Mouse (Mus musculus): ENCODE results near the gene Olfr493.

The Olfr493 gene

GRCm38 (mm10) chr7:108346879-108347278 is at the start of gene Olfr493:
Gene Olfr493 (minus strand): TSS chr7:108346979.
- DNase-seq (ENCODE audit: extremely low spot score, low spot score) = no peak

- DNase-seq (ENCODE audit: extremely low spot score, low spot score) = no peak
Observed at GRCm38 (mm10) chr7:108392867-108393266, 46.1 kb upstream of the Olfr493 start, which contains the start of gene Olfr495. Gene Olfr495 (plus strand): TSS chr7:108393167.

- no peak for DNase-seq (ENCODE audit: extremely low spot score, low spot score)
Observed at GRCm38 (mm10) chr7:108365035-108365434, 18.3 kb upstream of the Olfr493 start, which contains the start of gene Olfr494. Gene Olfr494 (plus strand): TSS chr7:108365335.

GRCm38 (mm10) chr7:108323574-108323973 is 23.2 kb downstream of the Olfr493 start, which contains the start of gene Olfr492:
Gene Olfr492 (minus strand): TSS chr7:108323674.
- DNase-seq (ENCODE audit: extremely low spot score, low spot score) = no peak

- no peak for DNase-seq (ENCODE audit: extremely low spot score, low spot score)
Observed at GRCm38 (mm10) chr7:108313151-108313550, 33.6 kb downstream of the Olfr493 start, which contains the start of gene Olfr491. Gene Olfr491 (plus strand): TSS chr7:108313451.

Measured in neural tube, embryonic 10.5 days (tissue).